Mouse (Mus musculus) G1E (cell line): ENCODE measurements around the gene N4bp1. TPM values are rescaled to one million over a fixed set of nuclear protein-coding genes. Genes with fewer than 3 reads are reported as not detected.

Experiments
- ATAC-seq: 2 replicates; pipeline ENCODE4 v1.8.0; 2016; ENCODE audit warnings: mild to moderate bottlenecking; ENCODE audit not compliant: insufficient number of reproducible peaks, poor library complexity, low FRiP score, severe bottlenecking; ENCODE audit errors: extremely low read depth
- DNase-seq: peaks from one replicate; pipeline ENCODE4 v3.0.0; 2012; ENCODE audit warnings: low spot score
- H3K27me3 ChIP-seq: 2 replicates; pipeline ENCODE4 v1.6.1; 2012; ENCODE audit warnings: mild to moderate bottlenecking, low read length, inconsistent platforms; ENCODE audit not compliant: insufficient read depth
- H3K36me3 ChIP-seq: replicated peaks from 2 replicates; pipeline ENCODE3; 2012; ENCODE audit warnings: mild to moderate bottlenecking, inconsistent platforms
- H3K4me1 ChIP-seq: 2 replicates; pipeline ENCODE4 v1.6.1; 2012; ENCODE audit warnings: low read depth, low read length, inconsistent platforms, mixed read lengths; ENCODE audit not compliant: insufficient read depth
- H3K4me3 ChIP-seq: 2 replicates; pipeline ENCODE4 v1.5.1; 2012; ENCODE audit warnings: low read depth, mild to moderate bottlenecking, inconsistent platforms, low read length, moderate library complexity, mixed read lengths
- H3K9me3 ChIP-seq: replicated peaks from 2 replicates; pipeline ENCODE4 v1.6.1; 2012; ENCODE audit warnings: inconsistent platforms
- CTCF ChIP-seq: IDR thresholded peaks from 2 replicates; pipeline ENCODE4 v1.5.1; 2012; ENCODE audit warnings: low read depth, low read length, inconsistent platforms, mixed read lengths
- GATA1 ChIP-seq: IDR thresholded peaks from 2 replicates; pipeline ENCODE4 v1.6.1; 2012; ENCODE audit warnings: borderline replicate concordance, low read length, inconsistent platforms, mixed read lengths
- GATA2 ChIP-seq: IDR thresholded peaks from 2 replicates; pipeline ENCODE4 v1.6.1; 2012; ENCODE audit warnings: low read depth, low read length, inconsistent platforms, borderline replicate concordance
- POLR2AphosphoS5 ChIP-seq: IDR thresholded peaks from 2 replicates; pipeline ENCODE4 v1.6.1; 2012; ENCODE audit warnings: low read depth, low read length, inconsistent platforms; ENCODE audit not compliant: insufficient replicate concordance
- TAL1 ChIP-seq: conservative IDR thresholded peaks from 2 replicates; pipeline ENCODE4 v1.6.1; 2012; ENCODE audit warnings: low read depth, low read length, inconsistent platforms, mixed read lengths
- polyA plus RNA-seq: library from polyadenylated mRNA; stranded (reverse); fragments of >175 nt; gene quantifications from 2 replicates; pipeline ENCODE4 v1.2.3, GENCODE M21; 2012
- total RNA-seq, 2 experiments: library from RNA; stranded (forward) in 1 of 2; stranded (reverse) in 1 of 2; fragments of 200-1000 nt in 1 of 2; fragments of >200 nt in 1 of 2; fragmentation: Nextera tagmentation in 1 of 2; gene quantifications; 2 replicates each; pipeline ENCODE4 v1.2.3; 2014 to 2017

N4bp1 gene
- total and polyA plus RNA-seq, 3 experiments = 11.4 to 30.1 (median 17.2) TPM

GRCm38 (mm10) chr8:86843896-86844295, 41.2 kb downstream of the N4bp1 start:
- Histone ChIP-seq H3K36me3 (peaks cover 98% of the 10 kb centered on the region), H3K27me3 (no peaks in the 10 kb centered on the region), H3K9me3 (no peaks in the 10 kb centered on the region), H3K4me1 (peaks cover 2% of the 10 kb centered on the region; the same call in 1 of the 2 replicates), H3K4me3 (no peak overlapping the region)
- DNase-seq (no peak), ATAC-seq (no peak)
- no peak for TF ChIP-seq TAL1
- TF ChIP-seq POLR2AphosphoS5 = no peak
- TF ChIP-seq GATA1 = no peak
- TF ChIP-seq CTCF = no peak
- no peak for TF ChIP-seq GATA2

GRCm38 (mm10) chr8:86841556-86842309, 43.3 kb downstream of the N4bp1 start:
- Histone ChIP-seq H3K4me1 (peaks cover 2% of the 10 kb centered on the region; the same call in 1 of the 2 replicates), H3K4me3 (no peak overlapping the region), H3K27me3 (no peaks in the 10 kb centered on the region), H3K9me3 (no peaks in the 10 kb centered on the region), H3K36me3 (peaks cover 79% of the 10 kb centered on the region)
- TF ChIP-seq CTCF (no peak), POLR2AphosphoS5 (no peak), GATA2 (no peak), GATA1 (no peak), TAL1 (no peak)
- DNase-seq (no peak), ATAC-seq (no peak)

- H3K4me1 ChIP-seq = peaks cover 2% of the 10 kb centered on the region; the same call in 1 of the 2 replicates
- H3K9me3 ChIP-seq = no peaks in the 10 kb centered on the region
- H3K27me3 ChIP-seq = no peaks in the 10 kb centered on the region
- TF ChIP-seq TAL1 (no peak), CTCF (no peak), GATA1 (no peak), POLR2AphosphoS5 (no peak), GATA2 (no peak)
- DNase-seq (no peak), ATAC-seq (no peak)
- peaks cover 63% of the 10 kb centered on the region for H3K36me3 ChIP-seq
- H3K4me3 ChIP-seq = no peak overlapping the region
Observed at GRCm38 (mm10) chr8:86840120-86840693, 44.9 kb downstream of the N4bp1 start.

- Histone ChIP-seq H3K4me1 (peaks cover 2% of the 10 kb centered on the region; the same call in 1 of the 2 replicates), H3K36me3 (peaks cover 52% of the 10 kb centered on the region), H3K27me3 (no peaks in the 10 kb centered on the region), H3K9me3 (0 out of 2 replicates have a peak, but pooled peaks cover under 1% of the 10 kb centered on the region), H3K4me3 (no peak overlapping the region)
- DNase-seq (no peak), ATAC-seq (no peak)
- TF ChIP-seq GATA1 (no peak), POLR2AphosphoS5 (no peak)
Observed at GRCm38 (mm10) chr8:86838707-86839438, 46.2 kb downstream of the N4bp1 start.

GRCm38 (mm10) chr8:86837234-86837633, 47.8 kb downstream of the N4bp1 start:
- Histone ChIP-seq H3K9me3 (0 out of 2 replicates have a peak, but pooled peaks cover 2% of the 10 kb centered on the region), H3K36me3 (peaks cover 36% of the 10 kb centered on the region), H3K4me3 (no peak overlapping the region), H3K4me1 (peaks cover 2% of the 10 kb centered on the region; the same call in 1 of the 2 replicates), H3K27me3 (peaks cover 5% of the 10 kb centered on the region; the same call in 1 of the 2 replicates)
- ATAC-seq (no peak; the same call in 1 of the 2 replicates), DNase-seq (no peak)
- TF ChIP-seq CTCF (no peak), POLR2AphosphoS5 (no peak), GATA1 (no peak), GATA2 (no peak), TAL1 (no peak)

DNA sequence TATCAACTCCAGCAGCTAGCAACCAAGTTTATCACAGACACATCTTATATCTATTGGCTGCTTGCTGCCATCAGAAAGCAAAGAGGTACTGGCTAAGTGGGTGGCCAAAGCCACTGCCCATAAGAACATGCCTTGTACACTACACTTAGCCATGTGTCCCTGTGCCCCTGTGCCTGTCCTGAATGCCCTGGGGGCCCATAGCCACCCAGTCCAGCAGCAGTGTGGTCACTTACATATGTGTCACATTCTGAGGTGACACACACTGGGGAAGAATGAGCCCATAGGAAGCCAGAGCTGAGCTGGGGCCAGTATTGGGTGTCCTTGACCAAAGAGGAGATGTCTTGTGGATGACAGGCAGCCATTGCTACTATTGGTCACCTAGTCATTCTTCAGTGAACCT, 49.2 kb downstream of the N4bp1 start:
- H3K4me3 ChIP-seq = no peak overlapping the region
- H3K36me3 ChIP-seq = peaks cover 22% of the 10 kb centered on the region
- TF ChIP-seq CTCF = no peak
- no peak for TF ChIP-seq GATA1
- no peak for TF ChIP-seq GATA2
- TF ChIP-seq TAL1 = no peak
- TF ChIP-seq POLR2AphosphoS5 = no peak
- H3K9me3 ChIP-seq = 0 out of 2 replicates have a peak, but pooled peaks cover 2% of the 10 kb centered on the region
- no peak for DNase-seq
- peaks cover 2% of the 10 kb centered on the region; the same call in 1 of the 2 replicates for H3K4me1 ChIP-seq
- ATAC-seq = no peak
- H3K27me3 ChIP-seq = peaks cover 5% of the 10 kb centered on the region; the same call in 1 of the 2 replicates
